Mouse (Mus musculus) heart, adult 11 months (tissue): ENCODE data around the gene Usp29.

Experiments
- DNase-seq: peaks from one replicate; pipeline ENCODE4 v3.0.0; 2022

Gene Usp29

GRCm38 (mm10) chr7:6937040-6937439 is 206.7 kb downstream of the Usp29 start:
- DNase-seq, result peak; percentile 85

GRCm38 (mm10) chr7:6940761-6941231 is 210.4 kb downstream of the Usp29 start:
- DNase-seq, result peak; percentile 71

- DNase-seq, result peak; percentile 68
Measured at GRCm38 (mm10) chr7:6948061-6948460, 217.7 kb downstream of the Usp29 start.

GRCm38 (mm10) chr7:6956576-6956975 is 226.2 kb downstream of the Usp29 start:
- DNase-seq, result peak; percentile 54

- DNase-seq, result peak; percentile 61
Measured at GRCm38 (mm10) chr7:6958574-6958973, 228.2 kb downstream of the Usp29 start.

GRCm38 (mm10) chr7:6973566-6973965 is 243.2 kb downstream of the Usp29 start:
- DNase-seq, result no peak

GRCm38 (mm10) chr7:6976890-6977289 is 246.5 kb downstream of the Usp29 start:
- no peak for DNase-seq

- peak; percentile 63 for DNase-seq
Measured at GRCm38 (mm10) chr7:6995251-6995650, 264.9 kb downstream of the Usp29 start, which contains the start of gene Aurkc. Gene Aurkc, plus strand, starts transcription at chr7:6995300.

GRCm38 (mm10) chr7:6998914-6999313 is 268.5 kb downstream of the Usp29 start:
- DNase-seq, result peak; percentile 44

GRCm38 (mm10) chr7:7005441-7005840 is 275.1 kb downstream of the Usp29 start:
- peak; percentile 21 for DNase-seq
